Mouse (Mus musculus) macrophage (primary cell): ENCODE measurements around the gene Pou2f2. TPM values are rescaled to one million over a fixed set of nuclear protein-coding genes. Genes with fewer than 3 reads are reported as not detected.

ENCODE experiments used
- H3K27ac ChIP-seq: fragments of 350-480 bp; formaldehyde crosslinking; 2 replicates; pipeline ENCODE4 v1.9.0; 2021
- H3K36me3 ChIP-seq: fragments of 350-480 bp; formaldehyde crosslinking; 2 replicates; pipeline ENCODE4 v1.9.0; 2021; ENCODE audit errors: inconsistent target
- H3K4me3 ChIP-seq: fragments of 350-480 bp; formaldehyde crosslinking; 2 replicates; pipeline ENCODE4 v1.9.0; 2021; ENCODE audit errors: inconsistent target
- H3K79me2 ChIP-seq: fragments of 350-480 bp; formaldehyde crosslinking; 2 replicates; pipeline ENCODE4 v1.9.0; 2021; ENCODE audit errors: inconsistent target
- WGBS: methylation state at CpG from one replicate; pipeline ENCODE4 v1.1.7; 2026; ENCODE audit warnings: inconsistent platforms; ENCODE audit not compliant: missing documents; 5-methylcytosine and 5-hydroxymethylcytosine counted together
- polyA plus RNA-seq: library from polyadenylated mRNA; stranded (reverse); fragments of 250-400 nt; gene quantifications from 3 replicates; pipeline ENCODE4 v1.2.4, GENCODE M21; 2018; ENCODE audit warnings: inconsistent platforms

The Pou2f2 gene
- polyA plus RNA-seq, 1 experiment from 2014 or later, result 23.9 TPM

DNA sequence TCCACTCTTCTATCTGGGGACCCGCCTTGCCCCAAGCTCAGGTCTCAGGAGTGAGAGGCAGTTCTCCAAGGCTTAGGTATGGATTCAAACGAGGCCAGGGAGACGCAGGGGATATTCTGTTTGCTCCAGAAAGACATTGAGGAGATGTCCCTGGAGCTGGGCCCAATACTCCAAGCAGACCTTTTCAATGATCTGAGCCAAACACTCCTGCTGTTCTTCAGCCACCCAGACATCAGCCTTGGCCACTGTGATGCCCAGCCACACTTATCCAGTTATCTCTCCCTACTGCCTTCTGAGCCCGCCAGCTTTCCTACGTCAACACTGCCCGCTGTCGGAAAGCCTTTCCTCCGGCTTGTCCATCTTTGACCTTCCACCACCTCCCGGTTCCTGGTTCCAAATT, 69.2 kb downstream of the Pou2f2 start:
- H3K4me3 ChIP-seq, result no peak overlapping the region
- no peak overlapping the region for H3K27ac ChIP-seq
- no peaks in the 10 kb centered on the region for H3K79me2 ChIP-seq
- WGBS, result 97% methylated on average over 9 of the region's 9 CpGs
- H3K36me3 ChIP-seq, result peaks cover 45% of the 10 kb centered on the region

DNA sequence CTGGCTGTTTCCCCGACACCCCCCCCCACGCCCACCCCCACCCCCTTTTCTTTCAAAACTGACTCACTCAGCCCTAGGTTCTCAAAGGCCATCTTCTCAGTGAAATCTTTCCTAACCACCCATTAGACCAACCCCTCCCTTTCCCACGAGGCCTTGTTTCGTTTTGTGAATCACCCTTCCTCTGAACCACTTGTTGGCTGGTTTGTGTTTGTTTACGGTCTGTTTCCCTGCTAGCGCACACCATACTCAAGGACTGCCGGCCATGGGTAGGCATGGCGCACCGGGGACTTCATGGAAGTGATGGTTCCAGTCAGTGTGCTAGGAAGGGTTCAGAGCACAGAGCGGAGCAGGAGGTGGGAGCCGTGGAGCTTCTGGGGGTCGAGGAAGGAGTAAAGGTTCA, 70.2 kb downstream of the Pou2f2 start:
- Histone ChIP-seq H3K27ac (no peak overlapping the region), H3K36me3 (peaks cover 35% of the 10 kb centered on the region; the same call in 1 of the 2 replicates), H3K79me2 (no peaks in the 10 kb centered on the region), H3K4me3 (no peak overlapping the region)
- 49% methylated on average over 8 of the region's 12 CpGs for WGBS

DNA sequence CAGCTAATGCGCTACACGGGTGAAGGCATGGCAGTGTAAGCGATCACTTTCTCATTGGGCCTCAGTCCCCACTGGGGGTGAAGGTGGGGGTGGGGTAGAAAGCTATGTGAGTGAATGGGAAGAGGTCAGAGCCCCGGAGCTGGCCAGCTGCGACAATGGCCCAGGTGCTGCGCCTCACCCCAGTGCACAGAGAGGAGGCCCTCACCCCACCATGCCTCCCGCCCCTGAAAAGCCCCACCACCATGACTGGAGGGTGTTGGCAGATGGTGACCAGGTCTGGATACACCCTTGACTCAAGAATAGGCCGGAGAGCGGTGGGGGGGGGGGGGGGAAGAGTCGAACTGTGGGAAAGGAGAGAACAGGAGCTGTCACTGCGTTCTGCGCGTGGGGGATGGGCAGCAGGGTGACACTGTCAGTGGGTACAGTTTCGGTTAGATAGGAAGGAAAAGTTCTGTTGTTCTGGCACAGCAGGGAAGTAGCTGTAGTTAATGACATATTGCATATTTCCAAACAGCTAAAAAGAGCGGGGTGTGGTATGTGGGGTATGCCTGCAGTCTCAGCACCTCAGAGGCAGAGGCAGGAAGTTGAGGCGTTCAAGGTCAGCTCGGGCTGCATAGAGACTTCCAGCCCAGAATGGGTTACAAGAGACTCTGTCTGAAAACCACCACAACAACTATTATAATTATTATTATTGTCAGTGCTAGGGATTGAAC, 72.6 kb downstream of the Pou2f2 start:
- Histone ChIP-seq H3K36me3 (peaks cover 25% of the 10 kb centered on the region; the same call in 1 of the 2 replicates), H3K79me2 (no peaks in the 10 kb centered on the region), H3K27ac (peak overlapping the region; percentile 52), H3K4me3 (no peak overlapping the region)
- WGBS, result 22% methylated on average over 13 of the region's 17 CpGs

DNA sequence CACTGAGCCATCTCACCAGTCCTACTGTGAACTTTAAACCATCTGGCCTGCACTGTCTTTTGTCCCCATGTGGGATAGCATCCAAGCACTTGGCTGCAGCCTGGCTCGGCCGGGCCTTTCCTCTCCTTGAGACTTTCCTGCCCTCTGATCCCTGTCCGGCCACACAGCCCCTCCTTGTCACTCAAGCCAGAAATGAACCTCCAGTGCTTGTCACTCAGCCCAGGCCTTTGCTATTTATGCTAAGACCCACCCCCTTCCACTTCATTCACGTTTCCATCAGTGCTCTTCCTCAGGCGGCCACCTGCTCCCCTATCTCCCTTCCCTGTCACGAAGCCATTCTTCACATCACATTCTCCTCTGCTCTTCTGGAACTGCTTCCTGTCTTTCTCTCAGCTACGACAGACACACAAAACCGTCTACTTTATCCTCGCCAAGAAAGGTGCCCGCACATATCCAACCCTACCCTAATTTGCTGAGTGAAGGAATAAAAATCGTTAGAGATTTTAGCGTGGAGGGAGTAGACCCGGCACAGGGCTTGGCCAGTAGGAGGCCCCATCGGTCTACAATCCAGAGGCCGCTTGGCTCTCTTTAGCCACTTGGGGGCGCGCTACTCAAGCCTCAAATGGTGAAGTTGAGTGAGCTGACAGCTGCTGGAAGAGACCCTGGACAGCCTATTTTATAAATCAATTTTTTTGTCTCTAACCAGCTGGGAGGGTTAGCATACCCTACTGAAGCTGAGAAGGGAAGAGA, 73.9 kb downstream of the Pou2f2 start:
- no peaks in the 10 kb centered on the region for H3K79me2 ChIP-seq
- H3K36me3 ChIP-seq, result peaks cover 28% of the 10 kb centered on the region
- WGBS, result 28% methylated on average over 17 of the region's 17 CpGs
- H3K4me3 ChIP-seq, result no peak overlapping the region
- no peak overlapping the region for H3K27ac ChIP-seq

DNA sequence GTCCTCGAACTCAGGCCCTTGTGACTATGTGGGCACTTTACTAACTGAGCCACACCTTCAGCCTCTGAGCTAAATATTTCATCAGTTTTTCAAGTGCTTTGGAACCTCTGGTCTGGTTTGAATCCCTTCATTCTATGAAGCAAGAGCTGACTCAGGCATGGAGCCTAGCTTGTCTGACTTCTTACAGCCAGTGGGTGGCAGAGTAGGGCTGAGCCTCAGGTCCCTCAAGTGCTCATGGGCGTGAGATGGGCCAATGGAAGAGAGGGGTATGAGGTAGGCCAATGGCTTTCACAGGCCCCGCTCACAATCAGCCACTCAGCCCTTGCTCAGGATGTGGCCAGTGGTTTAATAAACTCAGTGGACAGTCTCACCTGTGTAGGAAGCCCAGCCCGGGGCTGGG, 79.9 kb downstream of the Pou2f2 start:
- peaks cover 75% of the 10 kb centered on the region for H3K36me3 ChIP-seq
- no peak overlapping the region for H3K4me3 ChIP-seq
- no peak overlapping the region for H3K27ac ChIP-seq
- WGBS, result 89% methylated on average over 4 of the region's 4 CpGs
- H3K79me2 ChIP-seq, result no peaks in the 10 kb centered on the region

DNA sequence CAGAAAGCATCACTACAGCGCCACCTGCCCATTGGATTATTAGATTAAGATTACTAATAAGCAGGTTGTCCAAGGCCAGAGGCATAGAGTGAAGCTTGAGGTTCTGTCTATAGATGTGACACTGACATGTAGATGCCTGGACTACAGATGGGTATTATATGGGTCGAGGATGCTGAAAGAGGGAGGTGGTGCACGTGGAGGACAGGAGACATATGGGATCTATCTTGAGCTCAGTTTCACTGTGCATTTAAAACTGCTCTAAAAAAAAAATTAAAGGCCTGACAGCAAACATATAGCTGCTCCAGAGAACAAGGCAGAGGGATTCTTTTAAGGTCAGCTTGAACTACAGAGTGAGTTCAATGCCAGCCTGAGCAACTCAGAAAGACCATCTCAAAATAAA, 81.4 kb downstream of the Pou2f2 start:
- H3K36me3 ChIP-seq, result peaks cover 87% of the 10 kb centered on the region
- 93% methylated on average over 3 of the region's 3 CpGs for WGBS
- no peak overlapping the region for H3K27ac ChIP-seq
- H3K4me3 ChIP-seq, result no peak overlapping the region
- H3K79me2 ChIP-seq, result no peaks in the 10 kb centered on the region

DNA sequence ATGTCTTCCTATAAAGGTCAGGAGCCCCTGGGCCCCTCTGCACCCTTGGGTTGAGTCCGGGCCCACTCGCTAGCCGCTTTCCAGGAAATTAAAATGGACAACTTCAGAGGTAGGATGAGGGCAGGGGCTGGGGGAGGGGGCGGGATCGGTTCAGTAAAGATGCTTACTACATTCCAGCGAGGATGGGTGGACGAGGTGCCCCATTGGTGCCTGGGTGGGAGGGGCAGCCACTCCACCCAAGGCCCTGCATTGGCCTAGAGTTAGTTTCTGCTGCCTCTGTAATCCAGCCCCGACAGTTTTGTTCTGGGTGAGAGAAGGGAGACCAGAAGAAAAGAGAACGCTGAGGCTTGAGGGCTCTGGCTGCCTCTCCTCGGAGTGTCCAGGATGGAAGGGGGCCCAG, 89.7 kb downstream of the Pou2f2 start:
- Histone ChIP-seq H3K27ac (no peak overlapping the region), H3K36me3 (peaks cover 38% of the 10 kb centered on the region; the same call in 1 of the 2 replicates), H3K79me2 (no peaks in the 10 kb centered on the region), H3K4me3 (no peak overlapping the region)
- 90% methylated on average over 10 of the region's 10 CpGs for WGBS

DNA sequence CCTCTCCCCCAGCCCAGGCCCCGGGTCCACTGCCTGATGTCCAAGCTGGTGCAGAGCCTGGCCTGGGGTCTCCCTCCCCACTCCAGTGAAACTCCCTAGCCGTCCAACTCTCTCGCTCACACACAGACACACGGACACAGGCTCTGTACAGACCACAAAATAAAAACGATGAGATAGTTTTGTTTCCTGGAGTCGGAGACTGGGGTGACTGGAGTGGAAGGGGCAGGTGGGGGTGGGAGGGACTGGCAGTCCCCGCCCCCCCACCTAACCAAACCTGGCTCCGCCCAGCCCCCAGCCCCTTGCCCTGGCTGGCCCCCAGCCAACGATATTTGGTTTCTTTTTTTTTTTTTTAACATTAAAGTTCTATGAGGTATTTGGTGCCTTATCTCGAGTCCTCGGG, 90.6 kb downstream of the Pou2f2 start:
- Histone ChIP-seq H3K36me3 (peaks cover 29% of the 10 kb centered on the region; the same call in 1 of the 2 replicates), H3K4me3 (no peak overlapping the region)

DNA sequence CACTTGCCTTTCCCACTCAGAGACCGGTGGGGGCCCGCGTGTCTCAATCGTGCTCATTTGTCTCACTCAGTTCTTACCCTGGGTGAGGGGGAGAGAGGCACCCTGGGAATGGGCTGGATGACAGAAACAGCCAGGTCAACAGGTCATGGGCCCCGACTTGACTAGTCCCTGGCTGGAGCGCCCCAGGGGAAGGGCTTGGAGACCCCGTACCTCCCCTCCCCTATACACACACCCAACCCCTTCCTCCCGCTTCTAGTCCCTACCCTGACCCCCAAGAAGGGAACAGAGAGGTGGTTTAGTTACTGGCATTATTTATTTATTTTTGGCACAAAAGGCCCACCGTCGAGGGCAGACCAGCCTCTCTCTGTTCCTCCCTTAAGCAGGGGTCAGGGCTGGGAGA, 91.0 kb downstream of the Pou2f2 start:
- no peak overlapping the region for H3K27ac ChIP-seq
- peaks cover 29% of the 10 kb centered on the region; the same call in 1 of the 2 replicates for H3K36me3 ChIP-seq
- 51% methylated on average over 6 of the region's 10 CpGs for WGBS
- H3K79me2 ChIP-seq, result no peaks in the 10 kb centered on the region
- H3K4me3 ChIP-seq, result no peak overlapping the region

More for the DNA sequence above, 90.6 kb downstream of the Pou2f2 start:
- Histone ChIP-seq H3K27ac (no peak overlapping the region), H3K79me2 (no peaks in the 10 kb centered on the region)
- 41% methylated on average over 10 of the region's 11 CpGs for WGBS

DNA sequence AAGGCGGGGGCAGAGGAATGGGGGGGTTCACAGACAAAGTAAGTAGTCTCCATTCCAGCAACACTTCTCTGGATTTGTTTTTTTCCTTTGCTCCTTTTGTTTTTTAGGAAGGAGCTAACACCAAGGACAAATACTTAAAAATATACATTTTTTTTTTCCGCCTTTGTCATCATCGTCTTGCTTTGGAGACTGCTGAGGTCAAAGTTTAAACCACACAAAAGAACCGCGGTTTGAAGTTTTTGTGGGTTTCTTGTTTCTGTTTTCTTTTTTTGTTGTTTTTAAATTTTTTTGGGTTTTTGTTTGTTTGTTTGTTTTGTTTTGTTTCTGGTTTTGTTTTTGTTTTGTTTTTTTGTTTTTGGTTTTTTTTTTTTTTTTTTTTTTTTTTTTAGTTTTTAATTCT, 91.6 kb downstream of the Pou2f2 start:
- peaks cover 24% of the 10 kb centered on the region; the same call in 1 of the 2 replicates for H3K36me3 ChIP-seq
- H3K79me2 ChIP-seq, result no peaks in the 10 kb centered on the region
- WGBS, result 36% methylated on average over 5 of the region's 5 CpGs
- no peak overlapping the region for H3K27ac ChIP-seq
- H3K4me3 ChIP-seq, result no peak overlapping the region

DNA sequence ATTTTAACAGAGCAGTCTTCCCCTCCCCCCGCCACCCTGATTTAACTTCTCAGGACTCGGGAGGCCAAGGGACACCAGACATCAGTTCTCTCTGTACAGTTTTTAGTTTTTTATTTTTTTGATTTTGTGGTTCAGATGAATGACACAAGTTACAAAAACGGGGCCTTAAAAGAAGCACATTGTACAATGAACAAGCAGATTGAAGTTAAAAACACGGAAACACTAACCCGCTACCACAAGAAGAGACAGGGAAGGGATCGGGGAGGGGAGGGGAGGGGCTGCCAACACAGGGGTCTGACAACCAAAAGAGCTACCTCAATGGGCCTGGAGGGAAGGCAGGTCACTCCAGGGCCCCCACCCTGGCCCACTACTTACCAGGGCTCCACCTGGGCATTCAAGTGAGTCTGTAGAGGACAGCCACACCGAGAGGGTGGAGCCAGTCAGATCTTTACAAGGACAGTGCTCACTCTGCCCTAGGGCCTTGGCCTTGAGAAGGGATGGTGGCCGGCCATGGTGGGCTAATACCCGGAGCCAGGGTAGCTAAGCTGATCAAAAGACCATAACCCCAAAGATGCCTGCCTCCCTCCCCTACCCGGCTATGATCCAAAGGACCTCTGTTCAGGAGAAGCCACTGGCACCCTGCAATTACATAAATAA, 92.1 kb downstream of the Pou2f2 start:
- Histone ChIP-seq H3K36me3 (peaks cover 21% of the 10 kb centered on the region; the same call in 1 of the 2 replicates), H3K4me3 (no peak overlapping the region), H3K27ac (no peak overlapping the region), H3K79me2 (no peaks in the 10 kb centered on the region; the same call in 1 of the 2 replicates)
- whole genome bisulfite sequencing, result 58% methylated on average over 10 of the region's 10 CpGs

DNA sequence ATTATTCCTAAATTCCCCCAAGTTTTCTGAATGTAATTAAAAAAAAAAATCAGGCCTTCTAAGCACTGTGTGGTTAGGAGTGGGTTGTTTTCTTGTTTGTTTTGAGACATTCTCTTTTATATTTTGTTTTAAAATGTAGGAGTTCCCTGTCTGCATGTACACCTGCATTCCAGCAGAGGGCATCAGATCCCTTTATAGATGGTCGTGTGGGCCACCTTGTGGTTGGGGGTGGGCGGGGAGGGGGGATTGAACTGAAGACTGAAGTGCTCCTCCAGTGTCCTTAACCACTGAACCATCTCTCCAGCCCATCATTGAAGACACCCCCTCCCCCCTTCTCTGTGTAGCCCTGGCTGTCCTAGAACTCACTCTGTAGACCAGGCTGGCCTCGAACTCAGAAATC, 92.9 kb downstream of the Pou2f2 start:
- H3K36me3 ChIP-seq, result peaks cover 21% of the 10 kb centered on the region; the same call in 1 of the 2 replicates
- 45% methylated on average over 3 of the region's 3 CpGs for WGBS
- no peak overlapping the region for H3K27ac ChIP-seq
- H3K79me2 ChIP-seq, result peaks cover 4% of the 10 kb centered on the region; the same call in 1 of the 2 replicates
- H3K4me3 ChIP-seq, result no peak overlapping the region

DNA sequence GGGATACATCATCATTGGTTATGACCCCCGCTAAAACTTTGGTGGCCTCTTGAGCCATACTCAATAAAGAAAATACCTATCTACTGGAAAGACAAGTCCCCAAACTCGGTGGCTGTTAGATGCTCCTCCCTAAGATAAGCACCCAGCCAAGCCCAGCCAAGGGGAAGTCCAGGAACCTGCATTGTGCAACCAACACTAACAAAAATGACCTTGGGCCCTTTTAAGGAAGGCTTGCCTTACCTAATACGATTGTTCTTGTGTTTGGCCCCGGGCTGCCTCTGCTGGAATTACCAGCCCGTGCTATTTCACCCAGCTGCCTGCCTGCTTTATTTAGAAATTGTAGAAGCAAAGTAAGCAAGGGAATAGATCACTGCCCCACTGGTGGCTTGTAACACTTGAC, 94.9 kb downstream of the Pou2f2 start:
- 25% methylated on average over 5 of the region's 5 CpGs for WGBS
- H3K36me3 ChIP-seq, result peaks cover 29% of the 10 kb centered on the region
- H3K27ac ChIP-seq, result no peak overlapping the region

DNA sequence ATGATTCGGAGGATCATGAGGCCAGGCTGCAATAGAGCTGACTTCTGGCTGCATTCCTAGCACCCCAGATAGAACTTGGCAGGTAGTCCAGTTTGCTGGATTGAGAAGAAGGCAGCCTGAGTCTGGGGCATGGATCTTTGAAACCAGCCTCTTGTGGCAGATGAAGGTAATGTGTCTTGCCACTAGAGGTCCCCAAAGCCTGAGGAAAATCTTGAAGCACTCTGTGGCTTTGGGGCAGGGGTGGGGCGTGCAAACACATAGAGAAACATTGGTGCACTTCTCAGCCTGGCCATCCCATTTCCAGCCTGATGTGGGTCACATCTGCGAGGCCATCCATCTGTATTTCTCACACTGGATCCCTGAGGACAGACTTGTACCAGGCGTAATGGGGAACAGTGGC, 97.0 kb downstream of the Pou2f2 start:
- Histone ChIP-seq H3K27ac (no peak overlapping the region), H3K4me3 (no peak overlapping the region), H3K36me3 (peaks cover 32% of the 10 kb centered on the region), H3K79me2 (peaks cover 44% of the 10 kb centered on the region)
- 53% methylated on average over 4 of the region's 4 CpGs for WGBS

More for the DNA sequence above, 94.9 kb downstream of the Pou2f2 start:
- H3K79me2 ChIP-seq, result peaks cover 23% of the 10 kb centered on the region
- H3K4me3 ChIP-seq, result no peak overlapping the region

DNA sequence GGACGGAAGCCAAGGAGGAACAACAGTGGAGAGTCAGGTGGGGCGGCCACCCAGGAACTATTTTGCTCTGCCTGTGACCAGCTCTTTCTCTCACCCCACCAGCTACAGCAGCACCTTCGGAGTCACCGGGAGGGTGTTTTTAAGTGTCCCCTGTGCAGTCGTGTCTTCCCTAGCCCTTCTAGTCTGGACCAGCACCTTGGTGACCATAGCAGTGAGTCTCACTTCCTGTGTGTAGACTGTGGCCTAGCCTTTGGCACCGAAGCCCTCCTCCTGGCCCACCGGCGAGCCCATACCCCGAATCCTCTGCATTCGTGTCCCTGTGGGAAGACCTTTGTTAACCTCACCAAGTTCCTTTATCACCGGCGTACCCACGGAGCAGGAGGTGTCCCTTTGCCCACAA, 99.1 kb downstream of the Pou2f2 start:
- peaks cover 32% of the 10 kb centered on the region for H3K36me3 ChIP-seq
- H3K27ac ChIP-seq, result no peak overlapping the region
- WGBS, result 93% methylated on average over 13 of the region's 13 CpGs
- H3K4me3 ChIP-seq, result no peak overlapping the region
- peaks cover 45% of the 10 kb centered on the region for H3K79me2 ChIP-seq
